Mouse (Mus musculus) spleen, adult 2 months (tissue): ENCODE measurements around the gene Slc22a5. TPM values are rescaled to one million over a fixed set of nuclear protein-coding genes. Genes with fewer than 3 reads are reported as not detected.

ENCODE experiments used
- DNase-seq, 2 experiments: peaks; one replicate each; pipeline versions ENCODE4 v3.0.0 to v3.0.0-alpha.2; 2012 to 2021; ENCODE audit warnings: low spot score in 2 of 2, low read depth in 1 of 2
- H3K27ac ChIP-seq: fragments of 200-500 bp; 2 replicates; pipeline ENCODE4 v1.5.1; 2012; ENCODE audit warnings: low read length, inconsistent platforms; ENCODE audit not compliant: insufficient read depth
- H3K27me3 ChIP-seq: fragments of 200-500 bp; 2 replicates; pipeline ENCODE4 v1.6.1; 2012; ENCODE audit warnings: mild to moderate bottlenecking, moderate library complexity, low read length, inconsistent platforms; ENCODE audit not compliant: control insufficient read depth, insufficient read depth
- H3K36me3 ChIP-seq: fragments of 200-500 bp; 2 replicates; pipeline ENCODE4 v1.6.1; 2012; ENCODE audit warnings: mild to moderate bottlenecking, low read length, inconsistent platforms; ENCODE audit not compliant: control insufficient read depth, insufficient read depth
- H3K4me1 ChIP-seq: fragments of 200-500 bp; 2 replicates; pipeline ENCODE4 v1.6.1; 2011; ENCODE audit warnings: inconsistent platforms; ENCODE audit not compliant: control insufficient read depth, insufficient read depth, insufficient read length
- H3K4me3 ChIP-seq: fragments of 200-500 bp; 2 replicates; pipeline ENCODE4 v1.5.1; 2011; ENCODE audit warnings: mild to moderate bottlenecking, inconsistent platforms; ENCODE audit not compliant: insufficient read depth, insufficient read length; ENCODE audit errors: extremely low read depth
- CTCF ChIP-seq: fragments of 200-500 bp; IDR thresholded peaks from 2 replicates; pipeline ENCODE4 v1.5.1; 2011; ENCODE audit warnings: mild to moderate bottlenecking, inconsistent platforms; ENCODE audit not compliant: insufficient read depth, insufficient read length, insufficient replicate concordance; ENCODE audit errors: extremely low read depth
- POLR2A ChIP-seq: fragments of 200-500 bp; IDR thresholded peaks from 2 replicates; pipeline ENCODE4 v1.6.1; 2011; ENCODE audit warnings: low read depth, low read length, inconsistent platforms
- WGBS: fragments of 180-500 bp; shearing (Covaris S2); methylation state at CpG from one replicate; pipeline ENCODE4 v1.1.7; 2018; 5-methylcytosine and 5-hydroxymethylcytosine counted together
- polyA plus RNA-seq: library from polyadenylated mRNA; depleted of rRNA; stranded (reverse); fragments of >200 nt; gene quantifications from 2 replicates; pipeline ENCODE4 v1.2.3, GENCODE M21; 2012

Gene Slc22a5
- polyA plus RNA-seq, 1 experiment, result 10.3 TPM

- peaks cover 10% of the 10 kb centered on the region; the same call in 1 of the 2 replicates for H3K4me1 ChIP-seq
- H3K27me3 ChIP-seq, result no peaks in the 10 kb centered on the region
- DNase-seq, result no peak
- 63% methylated on average over 5 of the region's 5 CpGs for WGBS
- H3K4me3 ChIP-seq, result no peak overlapping the region
- no peak overlapping the region for H3K27ac ChIP-seq
- H3K36me3 ChIP-seq, result no peaks in the 10 kb centered on the region
- TF ChIP-seq POLR2A (no peak), CTCF (no peak)
These were observed 37.8 kb downstream of the Slc22a5 start for GRCm38 (mm10) chr11:53853665-53854064.

- no peaks in the 10 kb centered on the region for H3K27me3 ChIP-seq
- peaks cover 6% of the 10 kb centered on the region; the same call in 1 of the 2 replicates for H3K4me1 ChIP-seq
- H3K4me3 ChIP-seq, result no peak overlapping the region
- H3K36me3 ChIP-seq, result no peaks in the 10 kb centered on the region
- 4% methylated on average over 5 of the region's 5 CpGs for WGBS
- peak; percentile 66 for DNase-seq
- peak overlapping the region; percentile 45 for H3K27ac ChIP-seq
- TF ChIP-seq POLR2A (no peak), CTCF (no peak)
These were observed 39.7 kb downstream of the Slc22a5 start for GRCm38 (mm10) chr11:53851795-53852194.

- TF ChIP-seq CTCF (peak; percentile 85), POLR2A (no peak)
- peaks cover 11% of the 10 kb centered on the region; the same call in 1 of the 2 replicates for H3K4me1 ChIP-seq
- no peaks in the 10 kb centered on the region for H3K36me3 ChIP-seq
- WGBS, result 53% methylated on average over 9 of the region's 9 CpGs
- no peaks in the 10 kb centered on the region for H3K27me3 ChIP-seq
- no peak overlapping the region for H3K4me3 ChIP-seq
- no peak overlapping the region for H3K27ac ChIP-seq
- DNase-seq, result peak; percentile 41 to 79
These were observed 41.7 kb downstream of the Slc22a5 start for GRCm38 (mm10) chr11:53849588-53850320.

- WGBS, result 19% methylated on average over 6 of the region's 6 CpGs
- Histone ChIP-seq H3K4me3 (no peak overlapping the region), H3K27me3 (no peaks in the 10 kb centered on the region), H3K36me3 (no peaks in the 10 kb centered on the region), H3K27ac (peak overlapping the region; percentile 86), H3K4me1 (peaks cover 7% of the 10 kb centered on the region; the same call in 1 of the 2 replicates)
- peak in 1 of 2 experiments; percentile 46 for DNase-seq
- TF ChIP-seq CTCF, result no peak
- no peak for TF ChIP-seq POLR2A
These were observed 45.8 kb downstream of the Slc22a5 start for GRCm38 (mm10) chr11:53845680-53846079.

- 94% methylated on average over 10 of the region's 10 CpGs for WGBS
- H3K27ac ChIP-seq, result no peak overlapping the region
- TF ChIP-seq CTCF (no peak), POLR2A (no peak)
- no peaks in the 10 kb centered on the region for H3K36me3 ChIP-seq
- H3K4me1 ChIP-seq, result peaks cover 24% of the 10 kb centered on the region; the same call in 1 of the 2 replicates
- H3K27me3 ChIP-seq, result no peaks in the 10 kb centered on the region
- no peak for DNase-seq
- H3K4me3 ChIP-seq, result no peak overlapping the region
These were observed 48.4 kb downstream of the Slc22a5 start for GRCm38 (mm10) chr11:53843106-53843505.

- 66% methylated on average over 4 of the region's 4 CpGs for WGBS
- DNase-seq, result no peak
- H3K27me3 ChIP-seq, result no peaks in the 10 kb centered on the region
- peaks cover 24% of the 10 kb centered on the region; the same call in 1 of the 2 replicates for H3K4me1 ChIP-seq
- H3K36me3 ChIP-seq, result no peaks in the 10 kb centered on the region
- no peak overlapping the region for H3K4me3 ChIP-seq
- TF ChIP-seq CTCF (no peak), POLR2A (no peak)
- no peak overlapping the region for H3K27ac ChIP-seq
These were observed 49.3 kb downstream of the Slc22a5 start for GRCm38 (mm10) chr11:53842161-53842581.

- no peaks in the 10 kb centered on the region for H3K36me3 ChIP-seq
- DNase-seq, result no peak
- no peaks in the 10 kb centered on the region for H3K27me3 ChIP-seq
- 54% methylated on average over 12 of the region's 12 CpGs for WGBS
- H3K4me3 ChIP-seq, result no peak overlapping the region
- H3K27ac ChIP-seq, result no peak overlapping the region
- peaks cover 24% of the 10 kb centered on the region; the same call in 1 of the 2 replicates for H3K4me1 ChIP-seq
- TF ChIP-seq CTCF, result no peak
- no peak for TF ChIP-seq POLR2A
These were observed 49.9 kb downstream of the Slc22a5 start for GRCm38 (mm10) chr11:53841514-53841913.
